Mouse (Mus musculus): ENCODE measurements around the gene Cav1. TPM values are rescaled to one million over a fixed set of nuclear protein-coding genes. Genes with fewer than 3 reads are reported as not detected.

The Cav1 gene
- 10 to 100 TPM; 26.2 to 27.5 TPM for total RNA-seq (2021)
- long read RNA-seq, experiment 1, transcript Cav1-202 (2 exons, 2,746 nt) = minor isoform, 12 of 38 reads
- long read RNA-seq, experiment 1, transcript Cav1-201 (3 exons, 2,522 nt) = major isoform, 17 of 38 reads
- long read RNA-seq, experiment 1, partial matches to known transcripts = 5 of 38 reads
- long read RNA-seq, experiment 1, other reads (novel, unspliced or antisense) = 1 of 38 reads
- long read RNA-seq, experiment 2, transcript Cav1-201 (3 exons, 2,522 nt) = major isoform, 19 of 38 reads
- long read RNA-seq, experiment 2, transcript Cav1-202 (2 exons, 2,746 nt) = minor isoform, 14 of 38 reads
- long read RNA-seq, experiment 2, partial matches to known transcripts = 1 of 38 reads
- long read RNA-seq, experiment 2, other reads (novel, unspliced or antisense) = 2 of 38 reads

DNA sequence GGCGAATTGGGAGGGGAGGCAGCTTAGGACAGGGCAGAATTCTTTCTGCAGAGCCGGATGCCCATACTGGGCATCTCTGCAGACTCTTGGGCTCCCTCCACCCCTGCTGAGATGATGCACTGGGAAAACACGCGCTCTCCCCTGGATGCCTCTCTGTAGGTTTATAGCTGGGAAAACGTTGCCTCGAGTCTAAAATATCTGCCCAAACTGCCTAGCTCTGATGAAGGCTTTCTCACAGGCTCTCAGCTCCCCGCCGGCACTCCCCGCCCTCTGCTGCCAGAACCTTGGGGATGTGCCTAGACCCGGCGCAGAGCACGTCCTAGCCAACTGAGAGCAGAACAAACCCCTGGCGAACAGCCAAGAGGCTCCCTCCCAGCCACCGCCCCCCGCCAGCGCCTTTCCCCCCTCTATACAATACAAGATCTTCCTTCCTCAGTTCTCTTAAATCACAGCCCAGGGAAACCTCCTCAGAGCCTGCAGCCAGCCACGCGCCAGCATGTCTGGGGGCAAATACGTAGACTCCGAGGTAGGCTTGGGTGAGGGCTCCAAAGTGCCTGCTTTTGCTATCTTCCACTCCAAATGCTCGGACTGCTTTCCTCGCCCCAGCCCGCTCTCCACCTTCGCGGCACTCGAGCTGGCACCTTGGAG lies at the start of gene Cav1:
Cav1 (plus strand) TSS at position 382 of the 648 bp plus-strand sequence.
- DNase-seq (ENCODE audit: low spot score in 2 of 2) = peak; percentile 66 to 69
- intact Hi-C loops (cut with DNase I) = loop anchor here (2.0 kb wide), 1 partner anchor 199 kb away; no protein-coding TSS in a partner anchor

- intact Hi-C loops (cut with DNase I) = no loop called here
- no peak for DNase-seq (ENCODE audit: low spot score in 2 of 2)
Measured at GRCm38 (mm10) chr6:17258142-17258541, 48.0 kb upstream of the Cav1 start.

DNA sequence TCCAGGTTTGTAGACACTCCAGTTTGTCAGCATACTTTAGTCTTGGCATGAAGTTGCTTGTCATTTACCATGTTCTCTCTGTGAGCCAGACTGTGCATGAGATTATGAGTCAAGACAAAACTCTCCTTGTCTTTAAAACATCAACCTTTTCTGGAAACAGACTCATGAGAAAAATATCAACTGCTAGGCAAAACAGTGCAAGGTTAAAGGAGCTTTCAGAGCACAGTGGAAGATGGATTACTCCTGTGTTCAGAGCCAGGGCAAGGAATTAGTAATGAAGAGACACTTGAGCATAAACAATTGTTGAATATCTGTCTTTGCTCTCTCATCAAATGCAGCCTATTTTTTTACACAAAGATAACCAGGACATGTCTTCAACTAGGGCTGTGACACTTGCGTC lies 47.2 kb upstream of the Cav1 start:
- no peak for DNase-seq (ENCODE audit: low spot score in 2 of 2)
- intact Hi-C loops (cut with DNase I) = no loop called here

DNA sequence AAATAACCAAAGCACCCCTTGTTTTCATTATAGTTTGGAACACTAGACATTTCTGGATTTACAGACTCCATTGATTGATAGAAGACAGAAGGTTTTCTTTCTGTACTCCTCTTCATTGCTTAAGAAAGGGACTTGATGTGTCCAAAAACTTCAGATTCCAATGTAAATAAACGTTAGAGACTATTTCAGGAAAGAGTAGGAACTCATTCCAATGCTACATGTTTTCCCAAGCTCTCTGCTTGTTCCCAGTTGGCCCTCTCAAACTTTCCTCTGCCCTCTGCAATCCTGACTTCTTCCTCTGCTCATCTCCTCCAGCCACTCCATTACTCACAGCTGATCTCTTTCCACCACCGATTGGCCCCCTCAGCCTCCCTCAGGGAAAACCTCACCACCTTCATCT lies 43.3 kb upstream of the Cav1 start:
- intact Hi-C loops (cut with DNase I) = no loop called here

GRCm38 (mm10) chr6:17265043-17265442 lies 41.1 kb upstream of the Cav1 start:
- DNase-seq (ENCODE audit: low spot score in 2 of 2) = no peak
- intact Hi-C loops (cut with DNase I) = no loop called here

More for the DNA sequence above, 43.3 kb upstream of the Cav1 start:
- no peak for DNase-seq (ENCODE audit: low spot score in 2 of 2)

DNA sequence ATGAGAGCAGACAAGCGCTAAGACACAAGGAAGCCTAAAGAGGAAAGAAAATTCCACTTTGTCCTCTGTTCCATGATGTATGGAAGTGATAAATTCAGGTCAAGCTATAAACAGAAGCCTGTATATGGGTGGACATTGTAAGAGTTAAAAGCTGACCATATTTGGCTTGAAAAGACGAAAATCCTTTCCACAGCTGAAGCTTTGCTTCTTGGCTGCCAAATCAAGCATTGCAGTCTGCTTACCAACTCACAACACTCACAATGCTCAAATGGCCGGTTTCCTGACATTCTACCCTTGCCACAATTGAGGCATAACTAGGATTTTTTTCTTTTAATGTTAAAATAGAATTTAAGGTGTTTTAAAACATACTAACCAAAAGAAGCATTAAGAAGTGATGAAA lies 39.7 kb upstream of the Cav1 start:
- intact Hi-C loops (cut with DNase I) = no loop called here
- DNase-seq (ENCODE audit: low spot score in 2 of 2) = no peak

- DNase-seq (ENCODE audit: low spot score in 2 of 2) = no peak
- intact Hi-C loops (cut with DNase I) = no loop called here
Measured at GRCm38 (mm10) chr6:17278366-17278765, 27.8 kb upstream of the Cav1 start.

DNA sequence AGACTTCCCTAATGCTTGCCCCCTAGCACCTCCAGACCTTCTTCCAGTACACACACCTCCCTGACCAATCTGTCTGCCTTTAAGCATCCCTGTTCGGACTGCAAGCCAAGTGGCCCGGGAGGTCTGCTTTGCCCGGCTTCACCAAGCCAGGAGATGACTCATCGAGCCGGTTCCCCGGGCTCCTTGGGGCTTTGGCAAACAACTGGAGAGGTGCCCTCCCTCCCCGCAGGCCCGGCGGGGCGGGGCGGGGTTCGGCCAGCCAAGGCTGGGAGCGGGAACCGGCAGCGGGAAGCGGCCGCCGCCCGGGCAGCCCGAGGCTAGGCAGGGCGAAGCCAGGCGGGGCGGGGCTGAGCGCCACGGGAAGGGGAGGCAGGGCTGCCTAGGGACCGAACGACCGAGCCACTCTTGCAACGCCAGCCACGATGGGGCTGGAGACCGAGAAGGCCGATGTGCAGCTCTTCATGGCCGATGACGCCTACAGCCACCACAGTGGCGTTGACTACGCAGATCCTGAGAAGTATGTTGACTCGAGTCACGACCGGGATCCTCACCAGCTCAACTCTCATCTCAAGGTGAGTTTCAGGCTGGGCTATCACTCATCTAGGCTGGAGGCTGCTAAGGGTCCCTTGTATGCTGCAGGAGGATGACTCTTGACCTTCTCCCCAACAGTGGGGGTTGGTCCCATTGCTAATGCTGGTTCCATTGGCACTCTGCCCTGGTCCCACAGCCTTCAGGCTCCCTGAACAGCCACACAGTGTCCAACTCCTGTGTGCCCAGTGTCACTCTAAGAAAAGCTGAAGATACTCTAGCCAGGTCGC lies 25.0 kb upstream of the Cav1 start, which contains the start of gene Cav2:
Cav2 (plus strand) TSS at position 247 of the 818 bp plus-strand sequence.
- intact Hi-C loops (cut with DNase I) = no loop called here
- peak; percentile 19 to 30 for DNase-seq (ENCODE audit: low spot score in 2 of 2)

GRCm38 (mm10) chr6:17281757-17282092 lies 24.4 kb upstream of the Cav1 start:
- no peak for DNase-seq (ENCODE audit: low spot score in 2 of 2)

DNA sequence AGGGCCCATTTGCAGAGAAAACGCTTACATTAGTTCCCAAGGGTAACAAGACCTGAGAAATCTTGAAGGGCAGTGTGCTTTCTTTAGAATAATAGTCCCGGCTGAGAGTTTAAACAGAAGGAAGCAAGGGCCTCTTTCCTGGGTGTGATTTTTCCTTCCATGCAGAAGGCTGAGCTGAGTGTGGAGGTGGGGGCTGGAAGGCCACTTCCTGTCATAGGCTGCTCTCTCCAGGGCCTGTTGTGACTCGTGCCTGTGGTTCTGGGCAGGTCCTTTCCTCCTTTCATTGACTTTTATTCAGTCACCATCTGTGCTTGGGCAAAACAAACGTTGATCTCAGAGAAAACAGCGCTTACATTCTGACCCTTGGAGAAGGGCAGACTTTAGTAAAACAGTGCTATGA lies 24.0 kb upstream of the Cav1 start:
- intact Hi-C loops (cut with DNase I) = no loop called here
- no peak for DNase-seq (ENCODE audit: low spot score in 2 of 2)

More at GRCm38 (mm10) chr6:17281757-17282092, 24.4 kb upstream of the Cav1 start:
- intact Hi-C loops (cut with DNase I) = no loop called here

- DNase-seq (ENCODE audit: low spot score in 2 of 2) = no peak
- intact Hi-C loops (cut with DNase I) = no loop called here
Measured at GRCm38 (mm10) chr6:17283834-17284233, 22.3 kb upstream of the Cav1 start.

- intact Hi-C loops (cut with DNase I) = no loop called here
- DNase-seq (ENCODE audit: low spot score in 2 of 2) = no peak
Measured at GRCm38 (mm10) chr6:17286381-17286780, 19.8 kb upstream of the Cav1 start.

GRCm38 (mm10) chr6:17295116-17295515 lies 11.0 kb upstream of the Cav1 start:
- no peak for DNase-seq (ENCODE audit: low spot score in 2 of 2)
- intact Hi-C loops (cut with DNase I) = no loop called here

GRCm38 (mm10) chr6:17306602-17307325 lies 629 bp downstream of the Cav1 start:
- DNase-seq (ENCODE audit: low spot score in 2 of 2) = no peak
- intact Hi-C loops (cut with DNase I) = loop anchor here (2.0 kb wide), 1 partner anchor 200 kb away; no protein-coding TSS in a partner anchor

GRCm38 (mm10) chr6:17307461-17308115 lies 1.5 kb downstream of the Cav1 start:
- peak; percentile 29 to 48 for DNase-seq (ENCODE audit: low spot score in 2 of 2)
- intact Hi-C loops (cut with DNase I) = loop anchor here (2.0 kb wide), 1 partner anchor 201 kb away; no protein-coding TSS in a partner anchor

DNA sequence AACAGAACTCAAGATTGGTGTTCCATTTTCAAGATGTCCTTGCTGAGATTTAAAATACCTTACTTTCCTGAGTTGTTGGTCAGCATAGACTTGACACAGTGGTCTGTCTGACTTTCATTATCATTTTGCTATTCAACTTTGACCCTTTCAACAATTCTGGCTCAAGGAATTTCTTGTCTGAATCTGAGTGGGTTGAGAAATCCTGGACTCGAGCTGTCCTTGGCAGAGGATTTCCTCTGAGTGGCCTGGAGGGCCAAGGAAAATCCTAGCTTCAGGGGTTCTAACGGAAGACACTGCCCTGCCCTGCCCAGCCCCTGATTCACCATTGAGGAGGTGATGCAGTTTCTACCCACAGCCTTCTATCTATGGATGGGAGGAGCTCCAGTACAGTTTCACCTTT lies 2.5 kb downstream of the Cav1 start:
- intact Hi-C loops (cut with DNase I) = no loop called here
- DNase-seq (ENCODE audit: low spot score in 2 of 2) = no peak

- DNase-seq (ENCODE audit: low spot score in 2 of 2) = no peak
- intact Hi-C loops (cut with DNase I) = no loop called here
Measured at GRCm38 (mm10) chr6:17309260-17309659, 3.1 kb downstream of the Cav1 start.

DNA sequence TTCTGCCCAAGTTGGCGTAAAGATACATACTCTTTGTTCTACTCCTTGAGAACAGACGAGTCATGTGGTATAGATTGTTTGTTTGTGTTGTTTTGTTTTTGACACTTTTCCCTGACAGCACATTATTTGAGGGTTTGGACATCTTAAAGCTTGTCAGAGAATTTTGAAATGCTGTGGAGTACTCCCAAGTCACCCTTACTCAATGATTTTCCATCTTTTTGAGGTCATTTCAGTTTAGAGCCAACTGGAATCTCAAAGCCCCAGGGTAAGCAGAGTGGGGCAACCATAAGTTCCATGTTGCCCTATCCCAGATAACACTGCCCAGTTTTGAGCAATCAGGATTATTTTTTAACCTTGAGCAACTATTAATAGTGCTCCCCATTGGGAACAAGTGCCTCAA lies 8.1 kb downstream of the Cav1 start:
- DNase-seq (ENCODE audit: low spot score in 2 of 2) = no peak
- intact Hi-C loops (cut with DNase I) = no loop called here
